In genomic region chr3:66007632-66008401, GRCm38 (mm10) we compare ENCODE assay signal across 24 mouse cellular contexts. TPM values are rescaled to one million over a fixed set of nuclear protein-coding genes. Genes with fewer than 3 reads are reported as not detected.
DNase-seq lines count a peak whose midpoint lies in the region; ATAC-seq lines count a peak whose summit lies in the region.
"Had no signal": no experiment of that assay in that cellular context is flagged by ENCODE, and none has a peak within 500 bp of the region (broad histone marks: within the 10 kb centered on the region; RNA-seq: fewer than 3 reads in every experiment).

No protein-coding gene starts in this region.

- H3K9me3 ChIP-seq in heart, embryonic 11.5 days (replicated peaks; ENCODE audit: control insufficient read depth, low read length) = no peaks in the 10 kb centered on the region
- H3K9me3 ChIP-seq: forebrain, embryonic 13.5 days; hindbrain, embryonic 15.5 days; limb, embryonic 13.5 days; liver, embryonic 13.5 days; midbrain, embryonic 12.5 days; neural tube, embryonic 12.5 days had no signal

- 76% methylated on average over 3 of the region's 3 CpGs for WGBS in heart, embryonic 11.5 days (ENCODE audit: insufficient replicate concordance)

- DNase-seq in heart, adult 18-20 months = peak; percentile 32 to 61
- DNase-seq in 3134 (ENCODE audit: extremely low read depth, insufficient read length, low spot score) = peak; percentile 62
- DNase-seq in Muller cell, postnatal 12 days (ENCODE audit: inconsistent ontology term) = peak; percentile 86
- peak; percentile 81 for DNase-seq in fibroblast of lung, adult 2 months (ENCODE audit: low read depth)
- DNase-seq in adrenal gland, postnatal 10 days = no peak
- DNase-seq: cerebellum, adult 11-12 months; cerebellum, postnatal 14 days; gastrocnemius, postnatal 10 days; kidney, adult 2 months; kidney, postnatal 25 days; layer of hippocampus, postnatal 36 days; liver, embryonic 13.5 days; lung, embryonic 14.5 days; retina, postnatal 1 day; right cerebral cortex, postnatal 25 days; thymus, postnatal 25 days had no signal

- no peak overlapping the region for H3K4me2 ChIP-seq in heart, embryonic 11.5 days
- H3K4me2 ChIP-seq: forebrain, embryonic 13.5 days; hindbrain, embryonic 15.5 days; limb, embryonic 13.5 days; liver, embryonic 13.5 days; lung, embryonic 14.5 days; midbrain, embryonic 12.5 days; neural tube, embryonic 12.5 days had no signal

- H3K27ac ChIP-seq in heart, embryonic 11.5 days (ENCODE audit: low read depth, low read length) = no peak overlapping the region
- H3K27ac ChIP-seq: forebrain, embryonic 13.5 days; hindbrain, embryonic 15.5 days; layer of hippocampus, adult 2 months; limb, embryonic 13.5 days; liver, embryonic 13.5 days; midbrain, embryonic 12.5 days; neural tube, embryonic 12.5 days had no signal

- no peaks in the 10 kb centered on the region for H3K36me3 ChIP-seq in heart, embryonic 11.5 days (ENCODE audit: control insufficient read depth, insufficient read depth, low read length)
- H3K36me3 ChIP-seq: hindbrain, embryonic 15.5 days; limb, embryonic 13.5 days; liver, embryonic 13.5 days; midbrain, embryonic 12.5 days; neural tube, embryonic 12.5 days had no signal

- no peaks in the 10 kb centered on the region for H3K27me3 ChIP-seq in heart, embryonic 11.5 days (ENCODE audit: control insufficient read depth, insufficient read depth, low read length)
- H3K27me3 ChIP-seq: forebrain, embryonic 13.5 days; hindbrain, embryonic 15.5 days; limb, embryonic 13.5 days; liver, embryonic 13.5 days; midbrain, embryonic 12.5 days; neural tube, embryonic 12.5 days had no signal

- ATAC-seq in heart, embryonic 11.5 days (replicated peaks; ENCODE audit: insufficient number of reproducible peaks, low FRiP score, low TSS enrichment) = no peak
- no peak for ATAC-seq in erythroid progenitor cell, adult 5-6 weeks (replicated peaks; ENCODE audit: low FRiP score, poor library complexity, severe bottlenecking)
- ATAC-seq: forebrain, embryonic 13.5 days had no signal

- H3K4me3 ChIP-seq in heart, embryonic 11.5 days (ENCODE audit: low read depth, low read length) = no peak overlapping the region
- H3K4me3 ChIP-seq: forebrain, embryonic 13.5 days; hindbrain, embryonic 15.5 days; layer of hippocampus, adult 2 months; limb, embryonic 13.5 days; liver, embryonic 13.5 days; midbrain, embryonic 12.5 days; neural tube, embryonic 12.5 days had no signal

- H3K9ac ChIP-seq in heart, embryonic 11.5 days (ENCODE audit: low read depth, low read length) = no peak overlapping the region
- H3K9ac ChIP-seq: forebrain, embryonic 13.5 days; hindbrain, embryonic 15.5 days; limb, embryonic 13.5 days; liver, embryonic 13.5 days; lung, embryonic 14.5 days; midbrain, embryonic 12.5 days; neural tube, embryonic 12.5 days had no signal

- H3K4me1 ChIP-seq in heart, embryonic 11.5 days (ENCODE audit: control insufficient read depth, insufficient read depth, low read length) = no peaks in the 10 kb centered on the region
- H3K4me1 ChIP-seq: forebrain, embryonic 13.5 days; hindbrain, embryonic 15.5 days; liver, embryonic 13.5 days; midbrain, embryonic 12.5 days; neural tube, embryonic 12.5 days had no signal

RNA-seq across cellular contexts. Expression of gene Ccnl1, which starts 49.8 kb away (rescaled TPM):
- 10 to 100 TPM; 14.7 to 20.8 TPM for total RNA-seq in heart, adult 18-20 months (2021)
- 91.5 and 97.7 TPM in 2 replicates for polyA plus RNA-seq in heart, embryonic 11.5 days (2014; fragmentation: Nextera tagmentation; extraction: Ambion mirVana)
- 158 and 173 TPM in 2 replicates for total RNA-seq in erythroid progenitor cell, adult 5-6 weeks (2015; ENCODE audit: low replicate concordance)
- 199 and 276 TPM in 2 replicates for total RNA-seq in erythroid progenitor cell, adult 5-6 weeks (2017; ENCODE audit: low replicate concordance)
- 10 to 100 TPM; 91.1 to 99.3 TPM for total RNA-seq in adrenal gland, postnatal 10 days (2021)

Comparison
In these comparisons a context has a peak if more than half of its experiments do, and no peak if none do; other contexts are left out.
1. RNA of gene Ccnl1, which starts 49.8 kb away (total RNA-seq): 158 to 276 TPM in erythroid progenitor cell, adult 5-6 weeks and 91.1 to 99.3 TPM in adrenal gland, postnatal 10 days; 14.7 to 20.8 TPM in heart, adult 18-20 months; every median in the first group is over 4 times any median in the second.